Mouse (Mus musculus) megakaryocyte-erythroid progenitor cell, adult 5 weeks (primary cell): ENCODE measurements around the gene Acta1. TPM values are rescaled to one million over a fixed set of nuclear protein-coding genes. Genes with fewer than 3 reads are reported as not detected.

ENCODE experiments used
- polyA plus RNA-seq: library from polyadenylated mRNA; stranded (reverse); fragments of >175 nt; gene quantifications from 2 replicates; pipeline ENCODE4 v1.2.3, GENCODE M21; 2012

Gene Acta1
- 0.39 and 0.86 TPM in 2 replicates for polyA plus RNA-seq

DNA sequence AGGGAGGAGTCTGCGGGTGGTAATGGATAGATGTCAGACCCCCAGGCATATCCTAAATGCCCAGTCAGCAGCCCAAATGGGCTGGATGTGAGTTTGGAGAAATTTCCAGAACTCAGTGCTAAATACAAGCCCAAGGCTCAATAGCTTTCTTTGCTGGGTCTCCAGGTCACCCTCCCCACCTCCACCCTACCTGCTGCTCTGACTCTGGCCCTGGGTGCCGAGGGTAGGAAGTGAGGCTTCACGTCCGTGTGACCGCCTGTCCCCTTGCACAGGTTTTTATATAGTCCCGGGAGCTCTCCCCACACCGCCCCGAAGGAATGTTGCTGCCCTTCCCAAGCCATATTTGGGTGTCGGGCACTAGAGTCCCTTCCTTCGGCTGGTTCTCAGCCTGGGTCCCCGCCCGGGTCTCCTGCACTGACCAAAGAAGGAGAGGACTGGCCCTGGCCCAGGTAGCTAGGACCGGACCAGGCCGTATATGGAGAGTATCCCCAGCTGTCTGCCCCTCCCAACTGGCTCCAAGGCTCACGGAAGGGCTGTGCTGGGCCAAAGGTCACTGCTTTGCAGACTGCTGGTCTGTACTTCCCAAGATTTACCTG is at the start of gene Acta1:
Acta1 (minus strand) TSS at position 250 of the 596 bp plus-strand sequence.

GRCm38 (mm10) chr8:123859648-123860259 is 34.8 kb downstream of the Acta1 start, which contains the start of gene Ccsap:
Gene Ccsap, minus strand, starts transcription at chr8:123860209.

Other genes starting within 250 kb of the Acta1 start
- gene Rhou, start 240.8 kb downstream of the Acta1 start, polyA plus RNA-seq, result 0.83 and 1.9 TPM in 2 replicates
- gene Rab4a, start 88.8 kb downstream of the Acta1 start, polyA plus RNA-seq, result 7.8 and 12.8 TPM in 2 replicates
- gene Ccsap, start 34.5 kb downstream of the Acta1 start, polyA plus RNA-seq, result 6.1 and 7.9 TPM in 2 replicates
- gene Nup133, start 54.5 kb upstream of the Acta1 start, polyA plus RNA-seq, result 9.9 and 11.8 TPM in 2 replicates
- gene Abcb10, start 88.4 kb upstream of the Acta1 start, polyA plus RNA-seq, result 13.7 and 15.3 TPM in 2 replicates
- 24.3 and 27.8 TPM in 2 replicates for gene Taf5l, start 126.6 kb upstream of the Acta1 start, polyA plus RNA-seq
- 2.6 and 2.7 TPM in 2 replicates for gene Urb2, start 126.8 kb upstream of the Acta1 start, polyA plus RNA-seq